Mouse (Mus musculus) kidney, embryonic 14.5 days (tissue): ENCODE measurements around the gene Slc6a6. TPM values are rescaled to one million over a fixed set of nuclear protein-coding genes. Genes with fewer than 3 reads are reported as not detected.

Experiments
- ATAC-seq: fragments of 200-750 bp; cut with Nextera tagmentation; 2 replicates; pipeline ENCODE4 v1.8.0; 2017; ENCODE audit warnings: moderate number of reproducible peaks, mild to moderate bottlenecking, moderate TSS enrichment, moderate library complexity; ENCODE audit not compliant: low FRiP score, low TSS enrichment
- H3K27ac ChIP-seq: fragments of 300-500 bp; sonication (generic); 2 replicates; pipeline ENCODE4 v1.5.1; 2014; ENCODE audit warnings: low read depth, mild to moderate bottlenecking, low read length, moderate library complexity, mixed read lengths
- H3K27me3 ChIP-seq: fragments of 300-500 bp; sonication (generic); 2 replicates; pipeline ENCODE4 v1.6.1; 2014; ENCODE audit warnings: mild to moderate bottlenecking, low read length; ENCODE audit not compliant: control insufficient read depth, insufficient read depth
- H3K36me3 ChIP-seq: fragments of 300-500 bp; sonication (generic); 2 replicates; pipeline ENCODE4 v1.6.1; 2014; ENCODE audit warnings: low read length, mixed read lengths; ENCODE audit not compliant: control insufficient read depth, insufficient read depth
- H3K4me1 ChIP-seq: fragments of 300-500 bp; sonication (generic); 2 replicates; pipeline ENCODE4 v1.6.1; 2014; ENCODE audit warnings: low read length, mixed read lengths; ENCODE audit not compliant: control insufficient read depth, insufficient read depth
- H3K4me2 ChIP-seq: fragments of 300-500 bp; sonication (generic); replicated peaks from 2 replicates; pipeline ENCODE4 v1.6.1; 2014; ENCODE audit warnings: low read depth, mild to moderate bottlenecking, low read length
- H3K4me3 ChIP-seq: fragments of 300-500 bp; sonication (generic); 2 replicates; pipeline ENCODE4 v1.5.1; 2014; ENCODE audit warnings: mild to moderate bottlenecking, low read length
- H3K9ac ChIP-seq: fragments of 300-500 bp; sonication (generic); 2 replicates; pipeline ENCODE4 v1.6.1; 2014; ENCODE audit warnings: low read depth, mild to moderate bottlenecking, low read length, moderate library complexity
- H3K9me3 ChIP-seq: fragments of 300-500 bp; sonication (generic); 2 replicates; pipeline ENCODE4 v1.6.1; 2016; ENCODE audit warnings: low read length; ENCODE audit not compliant: control insufficient read depth
- WGBS: fragments of 180-500 bp; shearing (Covaris S2); extraction: QIAGEN DNeasy Blood & Tissue Kit; methylation state at CpG from one replicate; pipeline ENCODE4 v1.1.7; 2014; 5-methylcytosine and 5-hydroxymethylcytosine counted together
- polyA plus RNA-seq: library from polyadenylated mRNA; unstranded; fragments of >200 nt; fragmentation: Nextera tagmentation; extraction: Ambion mirVana; gene quantifications from 2 replicates; pipeline ENCODE4 v1.2.1, GENCODE M21; 2014

The Slc6a6 gene
- polyA plus RNA-seq, 1 experiment from 2014 or later: 95.1 TPM

- H3K27me3 ChIP-seq: no peaks in the 10 kb centered on the region
- H3K9me3 ChIP-seq: no peaks in the 10 kb centered on the region
- no peak overlapping the region for H3K27ac ChIP-seq
- no peak overlapping the region for H3K9ac ChIP-seq
- H3K36me3 ChIP-seq: no peaks in the 10 kb centered on the region
- H3K4me2 ChIP-seq: no peak overlapping the region
- H3K4me1 ChIP-seq: 0 out of 2 replicates have a peak, but pooled peaks cover 6% of the 10 kb centered on the region
- no peak overlapping the region for H3K4me3 ChIP-seq
- 41% methylated on average over 9 of the region's 9 CpGs for WGBS
- ATAC-seq: peak; percentile 48; the same call in 1 of the 2 replicates
Measured at GRCm38 (mm10) chr6:91647385-91647791, 36.5 kb upstream of the Slc6a6 start.

GRCm38 (mm10) chr6:91650255-91650654 is 33.6 kb upstream of the Slc6a6 start:
- Histone ChIP-seq H3K27me3 (no peaks in the 10 kb centered on the region), H3K4me2 (no peak overlapping the region), H3K36me3 (no peaks in the 10 kb centered on the region), H3K4me3 (no peak overlapping the region), H3K9me3 (no peaks in the 10 kb centered on the region), H3K4me1 (peaks cover 8% of the 10 kb centered on the region; the same call in 1 of the 2 replicates), H3K9ac (no peak overlapping the region), H3K27ac (no peak overlapping the region)
- WGBS: 70% methylated on average over 9 of the region's 9 CpGs
- no peak for ATAC-seq

- H3K4me2 ChIP-seq: no peak overlapping the region
- no peak overlapping the region for H3K9ac ChIP-seq
- peaks cover 10% of the 10 kb centered on the region; the same call in 1 of the 2 replicates for H3K4me1 ChIP-seq
- no peak overlapping the region for H3K4me3 ChIP-seq
- H3K27ac ChIP-seq: no peak overlapping the region
- no peaks in the 10 kb centered on the region for H3K27me3 ChIP-seq
- H3K9me3 ChIP-seq: no peaks in the 10 kb centered on the region
- WGBS: 75% methylated on average over 3 of the region's 3 CpGs
- H3K36me3 ChIP-seq: no peaks in the 10 kb centered on the region
- ATAC-seq: no peak
Measured at GRCm38 (mm10) chr6:91652296-91652695, 31.6 kb upstream of the Slc6a6 start.

- Histone ChIP-seq H3K27ac (no peak overlapping the region), H3K4me1 (peaks cover 12% of the 10 kb centered on the region; the same call in 1 of the 2 replicates), H3K4me3 (no peak overlapping the region), H3K9me3 (no peaks in the 10 kb centered on the region), H3K36me3 (no peaks in the 10 kb centered on the region), H3K9ac (no peak overlapping the region), H3K27me3 (no peaks in the 10 kb centered on the region), H3K4me2 (no peak overlapping the region)
- no peak for ATAC-seq
- 41% methylated on average over 3 of the region's 3 CpGs for WGBS
Measured at GRCm38 (mm10) chr6:91655244-91655643, 28.6 kb upstream of the Slc6a6 start.

- H3K9ac ChIP-seq: no peak overlapping the region
- WGBS: 53% methylated on average over 6 of the region's 6 CpGs
- H3K4me1 ChIP-seq: peaks cover 16% of the 10 kb centered on the region; the same call in 1 of the 2 replicates
- no peak overlapping the region for H3K4me3 ChIP-seq
- H3K9me3 ChIP-seq: no peaks in the 10 kb centered on the region
- no peaks in the 10 kb centered on the region for H3K27me3 ChIP-seq
- no peak overlapping the region for H3K4me2 ChIP-seq
- H3K36me3 ChIP-seq: no peaks in the 10 kb centered on the region
- H3K27ac ChIP-seq: no peak overlapping the region
- ATAC-seq: no peak
Measured at GRCm38 (mm10) chr6:91655874-91656433, 27.9 kb upstream of the Slc6a6 start.

- ATAC-seq: no peak
- Histone ChIP-seq H3K4me1 (peaks cover 16% of the 10 kb centered on the region; the same call in 1 of the 2 replicates), H3K36me3 (no peaks in the 10 kb centered on the region), H3K9me3 (no peaks in the 10 kb centered on the region), H3K4me2 (no peak overlapping the region), H3K27ac (no peak overlapping the region), H3K27me3 (no peaks in the 10 kb centered on the region), H3K9ac (no peak overlapping the region), H3K4me3 (no peak overlapping the region)
- WGBS: 40% methylated on average over 1 of the region's 1 CpGs
Measured at GRCm38 (mm10) chr6:91658288-91658687, 25.6 kb upstream of the Slc6a6 start.

- H3K27me3 ChIP-seq: no peaks in the 10 kb centered on the region
- peaks cover 16% of the 10 kb centered on the region; the same call in 1 of the 2 replicates for H3K4me1 ChIP-seq
- no peak overlapping the region for H3K4me3 ChIP-seq
- H3K9ac ChIP-seq: no peak overlapping the region
- no peak overlapping the region for H3K4me2 ChIP-seq
- H3K36me3 ChIP-seq: no peaks in the 10 kb centered on the region
- ATAC-seq: peak; percentile 55
- WGBS: 55% methylated on average over 2 of the region's 2 CpGs
- 0 out of 2 replicates have a peak overlapping the region, but pooled peaks have one; percentile 7 for H3K27ac ChIP-seq
- H3K9me3 ChIP-seq: no peaks in the 10 kb centered on the region
Measured at GRCm38 (mm10) chr6:91659841-91660509, 23.9 kb upstream of the Slc6a6 start.

- no peaks in the 10 kb centered on the region for H3K9me3 ChIP-seq
- H3K4me3 ChIP-seq: no peak overlapping the region
- no peak overlapping the region for H3K27ac ChIP-seq
- H3K27me3 ChIP-seq: no peaks in the 10 kb centered on the region
- H3K4me2 ChIP-seq: no peak overlapping the region
- H3K4me1 ChIP-seq: peaks cover 8% of the 10 kb centered on the region; the same call in 1 of the 2 replicates
- WGBS: 77% methylated on average over 6 of the region's 6 CpGs
- ATAC-seq: no peak
- no peaks in the 10 kb centered on the region for H3K36me3 ChIP-seq
- no peak overlapping the region for H3K9ac ChIP-seq
Measured at GRCm38 (mm10) chr6:91662301-91662700, 21.6 kb upstream of the Slc6a6 start.

- 61% methylated on average over 6 of the region's 6 CpGs for WGBS
- Histone ChIP-seq H3K27ac (no peak overlapping the region), H3K9ac (no peak overlapping the region), H3K36me3 (no peaks in the 10 kb centered on the region), H3K4me1 (peaks cover 8% of the 10 kb centered on the region; the same call in 1 of the 2 replicates), H3K27me3 (no peaks in the 10 kb centered on the region), H3K4me2 (no peak overlapping the region), H3K9me3 (no peaks in the 10 kb centered on the region), H3K4me3 (no peak overlapping the region)
- ATAC-seq: no peak
Measured at GRCm38 (mm10) chr6:91663616-91664015, 20.2 kb upstream of the Slc6a6 start.
